Mouse (Mus musculus): Measurements from ENCODE around the gene Fopnl. TPM values are rescaled to one million over a fixed set of nuclear protein-coding genes. Genes with fewer than 3 reads are reported as not detected.

The Fopnl gene
- polyA plus RNA-seq, 1 experiment from 2014 or later = 210 TPM

Other genes with a start within 250 kb of the Fopnl start
- gene Nde1, start 154.1 kb downstream of the Fopnl start, polyA plus RNA-seq (2014; fragmentation: Nextera tagmentation; extraction: Ambion mirVana) = 19.4 and 39.0 TPM in 2 replicates
- 18.6 and 28.5 TPM in 2 replicates for gene Marf1, start 154.1 kb downstream of the Fopnl start, polyA plus RNA-seq (2014; fragmentation: Nextera tagmentation; extraction: Ambion mirVana)
- 0.03 and 0.50 TPM in 2 replicates for gene Myh11, start 26.0 kb downstream of the Fopnl start, polyA plus RNA-seq (2014; fragmentation: Nextera tagmentation; extraction: Ambion mirVana)
- 6.2 and 9.6 TPM in 2 replicates for gene Abcc1, start 44.2 kb upstream of the Fopnl start, polyA plus RNA-seq (2014; fragmentation: Nextera tagmentation; extraction: Ambion mirVana)
- gene A630010A05Rik, start 244.9 kb upstream of the Fopnl start, polyA plus RNA-seq (2014; fragmentation: Nextera tagmentation; extraction: Ambion mirVana) = not detected in 2 replicates